Mouse (Mus musculus) lung, embryonic 16.5 days (tissue): ENCODE data around the gene Ppp2r2c. TPM values are rescaled to one million over a fixed set of nuclear protein-coding genes. Genes with fewer than 3 reads are reported as not detected.

Experiments used
- ATAC-seq: fragments of 200-750 bp; cut with Nextera tagmentation; 2 replicates; pipeline ENCODE4 v1.8.0; 2017; ENCODE audit warnings: low read depth, mild to moderate bottlenecking, moderate library complexity
- H3K27ac ChIP-seq: fragments of 300-500 bp; sonication (generic); 2 replicates; pipeline ENCODE4 v1.5.1; 2014; ENCODE audit warnings: mild to moderate bottlenecking, control low read depth, low read length
- H3K27me3 ChIP-seq: fragments of 300-500 bp; sonication (generic); 2 replicates; pipeline ENCODE4 v1.6.1; 2014; ENCODE audit warnings: low read depth, low read length, mixed read lengths; ENCODE audit not compliant: control insufficient read depth, insufficient read depth
- H3K36me3 ChIP-seq: fragments of 300-500 bp; sonication (generic); 2 replicates; pipeline ENCODE4 v1.6.1; 2014; ENCODE audit warnings: low read length; ENCODE audit not compliant: control insufficient read depth, insufficient read depth
- H3K4me1 ChIP-seq: fragments of 300-500 bp; sonication (generic); replicated peaks from 2 replicates; pipeline ENCODE4 v1.6.1; 2014; ENCODE audit warnings: low read length, mixed read lengths; ENCODE audit not compliant: control insufficient read depth, insufficient read depth
- H3K4me2 ChIP-seq: fragments of 300-500 bp; sonication (generic); 2 replicates; pipeline ENCODE4 v1.6.1; 2014; ENCODE audit warnings: low read depth, low read length, control low read depth
- H3K4me3 ChIP-seq: fragments of 300-500 bp; sonication (generic); 2 replicates; pipeline ENCODE4 v1.5.1; 2014; ENCODE audit warnings: mild to moderate bottlenecking, low read length, control low read depth
- H3K9ac ChIP-seq: fragments of 300-500 bp; sonication (generic); 2 replicates; pipeline ENCODE4 v1.6.1; 2014; ENCODE audit warnings: low read length, control low read depth
- H3K9me3 ChIP-seq: fragments of 300-500 bp; sonication (generic); 2 replicates; pipeline ENCODE4 v1.6.1; 2016; ENCODE audit warnings: low read length; ENCODE audit not compliant: control insufficient read depth
- WGBS: fragments of 180-500 bp; shearing (Covaris S2); extraction: QIAGEN DNeasy Blood & Tissue Kit; methylation state at CpG from one replicate; pipeline ENCODE4 v1.1.7; 2014; 5-methylcytosine and 5-hydroxymethylcytosine counted together
- polyA plus RNA-seq: library from polyadenylated mRNA; unstranded; fragments of >200 nt; fragmentation: Nextera tagmentation; extraction: Ambion mirVana; gene quantifications from 2 replicates; pipeline ENCODE4 v1.2.1, GENCODE M21; 2015

The Ppp2r2c gene
- polyA plus RNA-seq, 1 experiment from 2014 or later, result 0.10 TPM

GRCm38 (mm10) chr5:36899392-36899791 is 31.1 kb downstream of the Ppp2r2c start:
- H3K27ac ChIP-seq, result no peak overlapping the region
- no peak for ATAC-seq
- no peak overlapping the region for H3K4me3 ChIP-seq
- H3K27me3 ChIP-seq, result no peaks in the 10 kb centered on the region
- H3K36me3 ChIP-seq, result no peaks in the 10 kb centered on the region
- no peaks in the 10 kb centered on the region for H3K9me3 ChIP-seq
- H3K4me1 ChIP-seq, result no peaks in the 10 kb centered on the region
- no peak overlapping the region for H3K9ac ChIP-seq
- 61% methylated on average over 5 of the region's 5 CpGs for WGBS
- no peak overlapping the region for H3K4me2 ChIP-seq

GRCm38 (mm10) chr5:36900189-36900619 is 31.9 kb downstream of the Ppp2r2c start:
- Histone ChIP-seq H3K4me2 (no peak overlapping the region), H3K4me3 (no peak overlapping the region), H3K27me3 (no peaks in the 10 kb centered on the region), H3K4me1 (no peaks in the 10 kb centered on the region), H3K27ac (no peak overlapping the region), H3K9ac (no peak overlapping the region), H3K9me3 (no peaks in the 10 kb centered on the region), H3K36me3 (no peaks in the 10 kb centered on the region)
- ATAC-seq, result no peak
- 37% methylated on average over 6 of the region's 6 CpGs for WGBS

GRCm38 (mm10) chr5:36902807-36903206 is 34.5 kb downstream of the Ppp2r2c start:
- H3K9ac ChIP-seq, result no peak overlapping the region
- ATAC-seq, result no peak
- no peaks in the 10 kb centered on the region for H3K9me3 ChIP-seq
- H3K4me1 ChIP-seq, result no peaks in the 10 kb centered on the region
- H3K27me3 ChIP-seq, result no peaks in the 10 kb centered on the region
- WGBS, result 67% methylated on average over 2 of the region's 2 CpGs
- H3K4me3 ChIP-seq, result no peak overlapping the region
- no peaks in the 10 kb centered on the region for H3K36me3 ChIP-seq
- H3K4me2 ChIP-seq, result no peak overlapping the region
- H3K27ac ChIP-seq, result no peak overlapping the region

GRCm38 (mm10) chr5:36904131-36904530 is 35.8 kb downstream of the Ppp2r2c start:
- no peaks in the 10 kb centered on the region for H3K27me3 ChIP-seq
- no peak overlapping the region for H3K27ac ChIP-seq
- H3K36me3 ChIP-seq, result no peaks in the 10 kb centered on the region
- H3K4me1 ChIP-seq, result no peaks in the 10 kb centered on the region
- no peaks in the 10 kb centered on the region for H3K9me3 ChIP-seq
- no peak overlapping the region for H3K4me3 ChIP-seq
- no peak overlapping the region for H3K4me2 ChIP-seq
- no peak for ATAC-seq
- 80% methylated on average over 2 of the region's 2 CpGs for WGBS
- H3K9ac ChIP-seq, result no peak overlapping the region

- Histone ChIP-seq H3K27me3 (no peaks in the 10 kb centered on the region), H3K4me2 (no peak overlapping the region), H3K4me3 (no peak overlapping the region), H3K27ac (no peak overlapping the region), H3K9ac (no peak overlapping the region), H3K9me3 (no peaks in the 10 kb centered on the region), H3K4me1 (no peaks in the 10 kb centered on the region), H3K36me3 (no peaks in the 10 kb centered on the region)
- ATAC-seq, result no peak
- 79% methylated on average over 9 of the region's 9 CpGs for WGBS
Observed at GRCm38 (mm10) chr5:36904703-36905102, 36.4 kb downstream of the Ppp2r2c start.

- Histone ChIP-seq H3K27me3 (no peaks in the 10 kb centered on the region), H3K9ac (no peak overlapping the region), H3K4me3 (no peak overlapping the region), H3K4me1 (no peaks in the 10 kb centered on the region), H3K27ac (no peak overlapping the region), H3K4me2 (no peak overlapping the region), H3K36me3 (no peaks in the 10 kb centered on the region), H3K9me3 (no peaks in the 10 kb centered on the region)
- 69% methylated on average over 8 of the region's 8 CpGs for WGBS
- ATAC-seq, result no peak
Observed at GRCm38 (mm10) chr5:36905216-36905615, 36.9 kb downstream of the Ppp2r2c start.

- H3K4me1 ChIP-seq, result no peaks in the 10 kb centered on the region
- no peaks in the 10 kb centered on the region for H3K9me3 ChIP-seq
- no peak for ATAC-seq
- H3K36me3 ChIP-seq, result no peaks in the 10 kb centered on the region
- peaks cover 3% of the 10 kb centered on the region; the same call in 1 of the 2 replicates for H3K27me3 ChIP-seq
- H3K27ac ChIP-seq, result no peak overlapping the region
- WGBS, result 70% methylated on average over 10 of the region's 10 CpGs
- no peak overlapping the region for H3K9ac ChIP-seq
- no peak overlapping the region for H3K4me3 ChIP-seq
- no peak overlapping the region for H3K4me2 ChIP-seq
Observed at GRCm38 (mm10) chr5:36907695-36908094, 39.4 kb downstream of the Ppp2r2c start.

- whole genome bisulfite sequencing, result 77% methylated on average over 21 of the region's 21 CpGs
- Histone ChIP-seq H3K27me3 (peaks cover 3% of the 10 kb centered on the region; the same call in 1 of the 2 replicates), H3K9ac (no peak overlapping the region), H3K9me3 (no peaks in the 10 kb centered on the region), H3K36me3 (no peaks in the 10 kb centered on the region), H3K4me1 (no peaks in the 10 kb centered on the region), H3K27ac (no peak overlapping the region), H3K4me2 (no peak overlapping the region), H3K4me3 (no peak overlapping the region)
- ATAC-seq, result no peak
Observed at GRCm38 (mm10) chr5:36909545-36909944, 41.2 kb downstream of the Ppp2r2c start.

- no peak overlapping the region for H3K4me2 ChIP-seq
- H3K36me3 ChIP-seq, result no peaks in the 10 kb centered on the region
- no peak overlapping the region for H3K27ac ChIP-seq
- H3K4me1 ChIP-seq, result no peaks in the 10 kb centered on the region
- no peak for ATAC-seq
- peaks cover 3% of the 10 kb centered on the region; the same call in 1 of the 2 replicates for H3K27me3 ChIP-seq
- no peak overlapping the region for H3K4me3 ChIP-seq
- H3K9me3 ChIP-seq, result no peaks in the 10 kb centered on the region
- 24% methylated on average over 7 of the region's 7 CpGs for WGBS
- no peak overlapping the region for H3K9ac ChIP-seq
Observed at GRCm38 (mm10) chr5:36910980-36911379, 42.7 kb downstream of the Ppp2r2c start.

GRCm38 (mm10) chr5:36911759-36912352 is 43.5 kb downstream of the Ppp2r2c start:
- Histone ChIP-seq H3K9me3 (no peaks in the 10 kb centered on the region), H3K4me3 (no peak overlapping the region), H3K27ac (no peak overlapping the region), H3K9ac (no peak overlapping the region), H3K36me3 (no peaks in the 10 kb centered on the region), H3K4me1 (no peaks in the 10 kb centered on the region), H3K4me2 (no peak overlapping the region), H3K27me3 (peaks cover 3% of the 10 kb centered on the region; the same call in 1 of the 2 replicates)
- 59% methylated on average over 11 of the region's 11 CpGs for WGBS
- no peak for ATAC-seq
